Mouse (Mus musculus) stomach, embryonic 16.5 days (tissue): ENCODE data around the gene Ptma. TPM values are rescaled to one million over a fixed set of nuclear protein-coding genes. Genes with fewer than 3 reads are reported as not detected.
"Not testable (repeated sequence)": the region's sequence is repeated elsewhere in the genome, so short reads cannot be mapped to it uniquely, and the experiment has no call there.

ENCODE experiments used
- ATAC-seq: fragments of 200-750 bp; cut with Nextera tagmentation; 2 replicates; pipeline ENCODE4 v1.8.0; 2017; ENCODE audit warnings: moderate number of reproducible peaks, moderate TSS enrichment; ENCODE audit not compliant: insufficient read depth, low FRiP score
- H3K27ac ChIP-seq: fragments of 300-500 bp; sonication (generic); 2 replicates; pipeline ENCODE4 v1.5.1; 2014; ENCODE audit warnings: low read length
- H3K27me3 ChIP-seq: fragments of 300-500 bp; sonication (generic); 2 replicates; pipeline ENCODE4 v1.6.1; 2014; ENCODE audit warnings: low read length, control low read depth, mixed read lengths; ENCODE audit not compliant: control insufficient read depth, insufficient read depth
- H3K36me3 ChIP-seq: fragments of 300-500 bp; sonication (generic); 2 replicates; pipeline ENCODE4 v1.6.1; 2014; ENCODE audit warnings: low read length; ENCODE audit not compliant: control insufficient read depth, insufficient read depth
- H3K4me1 ChIP-seq: fragments of 300-500 bp; sonication (generic); 2 replicates; pipeline ENCODE4 v1.6.1; 2014; ENCODE audit warnings: low read length, control low read depth, mixed read lengths; ENCODE audit not compliant: control insufficient read depth, insufficient read depth
- H3K4me2 ChIP-seq: fragments of 300-500 bp; sonication (generic); 2 replicates; pipeline ENCODE4 v1.6.1; 2014; ENCODE audit warnings: low read depth, low read length, mixed read lengths
- H3K4me3 ChIP-seq: fragments of 300-500 bp; sonication (generic); replicated peaks from 2 replicates; pipeline ENCODE4 v1.5.1; 2014; ENCODE audit warnings: mild to moderate bottlenecking, low read length
- H3K9ac ChIP-seq: fragments of 300-500 bp; sonication (generic); 2 replicates; pipeline ENCODE4 v1.6.1; 2014; ENCODE audit warnings: low read length
- H3K9me3 ChIP-seq: fragments of 300-500 bp; sonication (generic); replicated peaks from 2 replicates; pipeline ENCODE4 v1.6.1; 2016; ENCODE audit warnings: low read length, control low read depth; ENCODE audit not compliant: control insufficient read depth
- WGBS: fragments of 180-500 bp; shearing (Covaris S2); extraction: QIAGEN DNeasy Blood & Tissue Kit; methylation state at CpG from one replicate; pipeline ENCODE4 v1.1.7; 2014; 5-methylcytosine and 5-hydroxymethylcytosine counted together
- polyA plus RNA-seq: library from polyadenylated mRNA; unstranded; fragments of >200 nt; fragmentation: Nextera tagmentation; extraction: Ambion mirVana; gene quantifications from 2 replicates; pipeline ENCODE4 v1.2.1, GENCODE M21; 2015

The Ptma gene
- polyA plus RNA-seq, 1 experiment from 2014 or later: 2,170 TPM

DNA sequence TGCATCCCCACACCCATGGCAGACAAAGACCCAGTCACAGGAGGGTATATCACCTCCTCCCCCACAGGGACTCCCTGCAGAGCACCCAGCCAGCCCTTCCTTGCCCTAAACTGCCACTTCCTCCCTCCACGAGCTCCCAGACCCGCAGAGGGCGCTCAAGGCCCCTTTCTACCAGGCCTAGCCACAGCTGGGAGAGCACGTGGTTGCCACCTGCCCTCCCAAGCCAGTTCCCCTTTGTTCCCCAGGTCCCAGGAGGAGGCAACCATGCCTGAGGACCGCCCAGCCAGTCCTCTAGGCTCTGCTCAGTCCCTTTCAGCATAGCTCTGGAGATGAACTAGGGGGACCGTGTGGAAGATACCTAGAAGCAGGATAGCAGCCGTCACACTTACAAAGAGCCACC lies 17.1 kb upstream of the Ptma start:
- H3K27me3 ChIP-seq: no peaks in the 10 kb centered on the region
- no peak overlapping the region for H3K4me2 ChIP-seq
- H3K36me3 ChIP-seq: no peaks in the 10 kb centered on the region
- peaks cover 18% of the 10 kb centered on the region for H3K4me1 ChIP-seq
- no peaks in the 10 kb centered on the region for H3K9me3 ChIP-seq
- no peak overlapping the region; the same call in 1 of the 2 replicates for H3K27ac ChIP-seq
- H3K4me3 ChIP-seq: no peak overlapping the region
- ATAC-seq: peak; percentile 69
- WGBS: 15% methylated on average over 7 of the region's 7 CpGs
- H3K9ac ChIP-seq: peak overlapping the region; percentile 26; the same call in 1 of the 2 replicates

DNA sequence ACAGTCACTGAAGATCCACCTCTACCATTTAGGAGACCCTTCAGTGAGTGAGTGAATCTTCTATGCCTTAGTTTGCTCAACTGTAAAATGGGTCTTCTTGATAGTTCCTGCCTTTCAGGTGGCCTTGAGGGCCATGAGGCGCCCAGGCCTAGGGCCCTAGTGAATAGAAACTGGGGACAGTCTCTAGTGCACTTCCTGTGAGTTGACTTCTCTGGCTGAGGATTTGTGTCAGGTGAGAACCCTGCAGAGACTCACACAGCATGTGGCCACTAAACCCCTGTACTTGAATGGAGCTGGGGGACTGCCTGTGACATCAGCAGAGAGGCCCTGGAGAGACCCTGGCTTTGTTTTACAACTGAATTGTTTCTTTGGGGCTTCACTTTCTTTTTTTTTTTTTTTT lies 16.3 kb upstream of the Ptma start:
- Histone ChIP-seq H3K27ac (no peak overlapping the region), H3K36me3 (no peaks in the 10 kb centered on the region), H3K9ac (no peak overlapping the region), H3K4me3 (no peak overlapping the region), H3K9me3 (no peaks in the 10 kb centered on the region), H3K4me1 (peaks cover 11% of the 10 kb centered on the region), H3K27me3 (no peaks in the 10 kb centered on the region), H3K4me2 (no peak overlapping the region)
- ATAC-seq: no peak
- 87% methylated on average over 1 of the region's 1 CpGs for WGBS

DNA sequence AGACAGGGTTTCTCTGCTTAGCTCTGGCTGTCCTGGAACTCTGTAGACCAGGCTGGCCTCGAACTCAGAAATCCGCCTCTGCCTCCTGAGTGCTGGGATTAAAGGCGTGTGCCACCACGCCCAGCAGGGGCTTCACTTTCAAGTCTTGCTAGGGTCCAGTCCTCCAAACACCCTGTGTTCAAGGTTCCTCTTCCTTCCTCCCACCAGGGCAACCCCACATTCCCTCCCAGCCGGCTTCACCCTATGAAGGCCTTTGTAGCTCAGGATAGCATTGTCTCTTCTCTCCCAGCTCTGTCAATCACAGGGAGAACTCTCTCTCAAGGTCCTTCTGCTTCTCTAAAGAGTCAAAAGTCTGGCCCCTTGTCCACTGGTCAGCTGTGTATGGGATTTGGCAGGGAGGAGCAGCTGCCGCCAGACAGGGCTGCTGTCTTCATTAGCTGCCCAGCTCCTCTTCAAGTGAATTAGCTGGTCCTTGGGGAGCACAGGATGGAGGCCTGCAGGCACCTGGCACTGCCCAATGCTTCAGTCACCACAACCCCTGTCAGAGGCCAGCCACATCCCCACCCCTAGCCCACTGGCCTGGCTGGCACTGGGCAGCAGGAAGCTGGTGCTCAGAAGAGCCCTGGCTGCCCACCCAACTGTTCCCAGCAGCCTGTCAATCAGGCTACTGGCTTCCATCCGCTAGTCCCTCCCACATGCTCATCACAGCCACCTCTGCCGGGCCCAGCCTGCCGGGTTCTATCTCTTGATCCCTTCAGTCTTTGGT lies 15.7 kb upstream of the Ptma start:
- Histone ChIP-seq H3K27ac (no peak overlapping the region), H3K4me3 (no peak overlapping the region), H3K9ac (0 out of 2 replicates have a peak overlapping the region, but pooled peaks have one; percentile 12), H3K9me3 (no peaks in the 10 kb centered on the region), H3K36me3 (no peaks in the 10 kb centered on the region), H3K4me2 (no peak overlapping the region), H3K4me1 (peaks cover 6% of the 10 kb centered on the region; the same call in 1 of the 2 replicates), H3K27me3 (no peaks in the 10 kb centered on the region)
- no peak for ATAC-seq
- 73% methylated on average over 9 of the region's 9 CpGs for WGBS

DNA sequence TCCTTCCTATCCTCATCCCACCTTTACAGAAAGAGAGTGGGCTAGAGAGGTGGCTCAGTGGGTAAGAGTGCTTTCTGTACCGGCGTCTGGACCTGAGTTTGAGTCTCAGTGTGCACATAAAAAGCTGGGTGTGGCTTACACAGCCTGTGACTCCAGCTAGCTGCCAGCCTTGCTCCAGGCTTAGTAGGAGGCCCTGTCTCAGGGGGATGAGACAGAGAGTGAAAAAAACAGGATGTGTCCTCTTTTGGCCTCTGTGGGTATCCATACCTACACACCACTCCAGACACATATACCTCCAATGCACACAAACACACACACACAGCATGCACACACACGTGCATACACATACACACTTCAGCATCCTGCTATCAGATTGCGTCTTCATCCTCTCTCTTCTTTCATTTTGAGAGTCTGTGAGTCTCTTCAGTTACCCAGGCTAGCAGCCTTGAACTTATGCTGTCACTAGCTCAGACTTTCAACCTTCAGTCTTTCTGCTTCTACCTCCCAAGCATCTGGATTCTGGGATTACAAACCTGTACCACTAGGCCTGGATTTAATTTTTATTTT lies 14.3 kb upstream of the Ptma start:
- no peak overlapping the region for H3K4me3 ChIP-seq
- H3K27me3 ChIP-seq: no peaks in the 10 kb centered on the region
- no peak for ATAC-seq
- no peak overlapping the region for H3K27ac ChIP-seq
- no peak overlapping the region for H3K9ac ChIP-seq
- 79% methylated on average over 4 of the region's 4 CpGs for WGBS
- H3K36me3 ChIP-seq: no peaks in the 10 kb centered on the region
- no peak overlapping the region for H3K4me2 ChIP-seq
- H3K4me1 ChIP-seq: 0 out of 2 replicates have a peak, but pooled peaks cover 6% of the 10 kb centered on the region
- no peaks in the 10 kb centered on the region for H3K9me3 ChIP-seq

DNA sequence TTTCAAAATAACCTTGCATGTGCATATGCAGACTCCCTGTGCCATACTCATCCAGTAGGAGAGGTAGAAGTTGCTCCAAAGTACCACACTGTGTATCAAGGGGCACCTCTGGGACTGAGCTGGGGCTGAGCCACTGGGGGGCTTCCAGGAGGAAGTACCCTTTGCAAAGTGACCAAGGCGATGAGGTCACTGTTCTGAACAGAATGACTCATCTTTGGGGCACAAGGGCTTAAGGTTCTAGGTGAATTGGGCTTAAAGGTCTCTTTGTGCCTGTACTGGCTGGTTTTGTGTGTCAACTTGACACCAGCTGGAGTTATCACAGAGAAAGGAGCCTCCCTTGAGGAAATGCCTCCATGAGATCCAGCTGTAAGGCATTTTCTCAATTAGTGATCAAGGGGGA lies 13.5 kb upstream of the Ptma start:
- H3K27ac ChIP-seq, H3K4me2 ChIP-seq, ATAC-seq, H3K9me3 ChIP-seq, H3K4me3 ChIP-seq, H3K9ac ChIP-seq, H3K36me3 ChIP-seq, H3K4me1 ChIP-seq, H3K27me3 ChIP-seq: not testable (repeated sequence)
- WGBS: 86% methylated on average over 1 of the region's 1 CpGs

DNA sequence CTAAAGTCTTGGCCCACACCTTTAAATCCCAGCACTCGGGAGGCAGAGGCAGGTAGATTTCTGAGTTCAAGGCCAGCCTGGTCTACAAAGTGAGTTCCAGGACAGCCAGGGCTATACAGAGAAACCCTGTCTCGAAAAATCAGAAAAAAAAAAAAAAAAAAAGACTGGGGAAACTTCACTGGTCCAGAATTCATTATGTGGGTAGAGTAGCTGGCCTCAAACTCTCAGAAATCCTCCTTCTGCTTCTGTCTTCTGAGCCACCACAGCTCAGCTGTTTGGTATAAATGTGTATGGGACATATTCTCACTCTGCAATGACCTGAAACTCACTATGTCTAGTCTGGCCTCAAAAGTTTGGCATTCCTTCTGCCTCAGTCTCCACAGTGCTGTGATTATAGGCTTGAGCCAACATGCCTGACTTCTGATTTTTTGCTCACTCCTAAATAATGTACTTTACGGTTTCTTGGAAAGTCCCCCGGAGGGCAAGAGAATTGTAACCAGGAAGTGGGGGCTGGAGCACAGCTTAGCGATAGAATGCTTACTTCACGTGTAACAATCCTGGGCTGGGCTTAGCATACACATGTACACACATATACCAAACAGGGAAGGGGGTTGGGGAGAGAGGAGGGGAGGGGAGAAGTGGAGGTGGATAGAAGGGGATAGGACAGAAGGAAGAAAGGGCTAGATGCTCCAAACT lies 10.7 kb upstream of the Ptma start:
- Histone ChIP-seq H3K4me1 (0 out of 2 replicates have a peak, but pooled peaks cover 6% of the 10 kb centered on the region), H3K36me3 (no peaks in the 10 kb centered on the region), H3K4me3 (no peak overlapping the region), H3K27me3 (no peaks in the 10 kb centered on the region), H3K4me2 (no peak overlapping the region), H3K27ac (no peak overlapping the region), H3K9ac (no peak overlapping the region), H3K9me3 (no peaks in the 10 kb centered on the region)
- 56% methylated on average over 6 of the region's 6 CpGs for WGBS
- no peak for ATAC-seq

DNA sequence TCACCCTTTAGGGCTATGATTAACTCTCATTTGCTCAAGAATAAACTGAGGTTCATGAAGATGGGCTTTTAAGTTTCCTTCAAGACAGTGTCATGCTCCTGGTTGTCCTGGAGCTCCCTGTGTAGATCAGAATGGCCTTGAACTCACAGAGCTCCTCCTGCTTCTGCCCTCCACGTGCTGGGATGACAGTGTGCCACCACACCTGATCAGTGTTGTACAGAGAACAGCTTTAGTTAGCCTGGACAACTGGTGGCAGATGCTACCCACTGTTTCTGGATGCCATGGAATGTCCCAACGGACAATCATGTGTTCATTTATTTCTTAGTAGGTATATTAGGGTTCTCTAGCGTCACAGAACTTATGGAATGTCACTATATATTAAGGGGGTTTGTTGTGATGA lies 9.4 kb upstream of the Ptma start:
- H3K4me3 ChIP-seq: no peak overlapping the region
- H3K4me2 ChIP-seq: no peak overlapping the region
- H3K9me3 ChIP-seq: no peaks in the 10 kb centered on the region
- H3K9ac ChIP-seq: no peak overlapping the region
- WGBS: 65% methylated on average over 3 of the region's 3 CpGs
- no peak for ATAC-seq
- no peaks in the 10 kb centered on the region for H3K36me3 ChIP-seq
- no peak overlapping the region for H3K27ac ChIP-seq
- peaks cover 5% of the 10 kb centered on the region for H3K4me1 ChIP-seq
- no peaks in the 10 kb centered on the region for H3K27me3 ChIP-seq

DNA sequence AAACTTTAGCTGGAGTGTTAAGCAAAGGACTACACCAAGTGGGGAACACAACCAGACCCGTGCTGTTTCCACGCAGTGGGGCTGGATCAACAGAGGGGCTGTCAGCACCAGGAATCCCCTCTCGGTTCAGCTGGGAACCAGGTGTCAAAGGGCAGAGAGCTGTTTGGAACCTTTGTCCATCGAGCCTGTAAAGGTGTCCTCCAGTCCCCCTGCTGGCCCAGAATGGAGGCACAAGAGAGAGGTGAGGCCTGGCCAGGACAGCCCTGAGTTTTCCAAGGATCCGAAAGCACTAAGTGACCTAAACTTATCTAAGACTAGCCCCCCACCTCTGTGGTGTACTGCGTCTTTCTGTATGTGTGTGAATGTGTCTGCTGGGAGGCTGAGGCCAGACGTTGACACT lies 6.2 kb upstream of the Ptma start:
- Histone ChIP-seq H3K9me3 (no peaks in the 10 kb centered on the region), H3K4me3 (no peak overlapping the region), H3K27ac (no peak overlapping the region), H3K9ac (no peak overlapping the region), H3K36me3 (no peaks in the 10 kb centered on the region), H3K4me1 (peaks cover 24% of the 10 kb centered on the region), H3K27me3 (no peaks in the 10 kb centered on the region), H3K4me2 (no peak overlapping the region)
- 43% methylated on average over 7 of the region's 7 CpGs for WGBS
- ATAC-seq: no peak

DNA sequence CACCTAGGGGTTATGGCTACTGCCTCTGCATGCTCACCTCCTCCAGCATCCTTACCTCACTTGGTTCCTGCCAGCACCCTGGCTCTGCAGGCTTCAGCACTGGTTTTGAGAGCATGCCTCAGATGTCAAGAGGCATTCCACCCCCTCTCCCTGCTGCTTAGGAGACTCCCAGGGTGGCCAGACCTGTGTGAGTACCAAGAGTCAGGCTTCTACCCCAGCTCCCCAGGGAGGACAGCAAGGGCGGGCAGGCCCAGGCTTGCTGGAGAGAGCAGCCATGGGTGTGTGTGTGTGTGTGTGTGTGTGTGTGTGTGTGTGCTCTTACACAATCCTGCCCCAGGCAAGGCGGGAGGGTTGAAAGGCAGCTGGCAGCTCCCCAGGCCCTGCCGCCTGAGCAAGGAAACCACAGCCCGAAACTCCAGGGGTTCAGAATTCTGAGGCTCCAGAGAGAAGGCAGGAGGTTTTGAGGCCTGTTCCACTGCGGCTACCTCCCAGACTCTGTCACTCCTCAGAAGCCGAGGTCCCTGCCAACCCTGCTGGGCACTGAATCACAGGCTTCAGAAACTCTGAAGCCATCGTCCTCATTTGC lies 4.1 kb upstream of the Ptma start:
- Histone ChIP-seq H3K9ac (peak overlapping the region; percentile 52), H3K27ac (peak overlapping the region; percentile 76), H3K9me3 (no peaks in the 10 kb centered on the region), H3K4me1 (peaks cover 24% of the 10 kb centered on the region), H3K4me3 (no peak overlapping the region), H3K36me3 (no peaks in the 10 kb centered on the region), H3K4me2 (no peak overlapping the region), H3K27me3 (no peaks in the 10 kb centered on the region)
- ATAC-seq: no peak
- 58% methylated on average over 7 of the region's 7 CpGs for WGBS
